Mouse (Mus musculus) T-cell, adult 2 months (primary cell): ENCODE measurements around the gene Slc1a2.

ENCODE experiments used
- DNase-seq: peaks from one replicate; pipeline ENCODE4 v3.0.0; 2022; ENCODE audit warnings: low spot score

Slc1a2 gene

GRCm38 (mm10) chr2:102763991-102764390 lies 105.5 kb downstream of the Slc1a2 start:
- DNase-seq = no peak

GRCm38 (mm10) chr2:102764602-102765374 lies 106.3 kb downstream of the Slc1a2 start:
- DNase-seq = no peak

GRCm38 (mm10) chr2:102768267-102768666 lies 109.8 kb downstream of the Slc1a2 start:
- DNase-seq = no peak

- no peak for DNase-seq
These were observed 112.8 kb downstream of the Slc1a2 start for GRCm38 (mm10) chr2:102771304-102771703.

GRCm38 (mm10) chr2:102772276-102772675 lies 113.8 kb downstream of the Slc1a2 start:
- DNase-seq = no peak

GRCm38 (mm10) chr2:102774700-102775099 lies 116.2 kb downstream of the Slc1a2 start:
- DNase-seq = no peak

- no peak for DNase-seq
These were observed 117.1 kb downstream of the Slc1a2 start for GRCm38 (mm10) chr2:102775561-102775960.

- no peak for DNase-seq
These were observed 119.7 kb downstream of the Slc1a2 start for GRCm38 (mm10) chr2:102778208-102778607.

GRCm38 (mm10) chr2:102782751-102783150 lies 124.3 kb downstream of the Slc1a2 start:
- no peak for DNase-seq

- DNase-seq = no peak
These were observed 127.2 kb downstream of the Slc1a2 start for GRCm38 (mm10) chr2:102785696-102786095.

- DNase-seq = no peak
These were observed 133.2 kb downstream of the Slc1a2 start for GRCm38 (mm10) chr2:102791641-102792040.

GRCm38 (mm10) chr2:102792804-102793203 lies 134.3 kb downstream of the Slc1a2 start:
- no peak for DNase-seq

- no peak for DNase-seq
These were observed 136.6 kb downstream of the Slc1a2 start for GRCm38 (mm10) chr2:102795034-102795433.

- no peak for DNase-seq
These were observed 139.7 kb downstream of the Slc1a2 start for GRCm38 (mm10) chr2:102798149-102798548.

- DNase-seq = no peak
These were observed 143.4 kb downstream of the Slc1a2 start for GRCm38 (mm10) chr2:102801899-102802298.

- no peak for DNase-seq
These were observed 145.7 kb downstream of the Slc1a2 start for GRCm38 (mm10) chr2:102804109-102804508.

- no peak for DNase-seq
These were observed 146.8 kb downstream of the Slc1a2 start for GRCm38 (mm10) chr2:102805283-102805682.

- no peak for DNase-seq
These were observed 147.5 kb downstream of the Slc1a2 start for GRCm38 (mm10) chr2:102805761-102806496.

- no peak for DNase-seq
These were observed 149.2 kb downstream of the Slc1a2 start for GRCm38 (mm10) chr2:102807633-102808032.

GRCm38 (mm10) chr2:102809436-102809835 lies 151.0 kb downstream of the Slc1a2 start:
- no peak for DNase-seq

- DNase-seq = peak; percentile 10
These were observed 154.3 kb downstream of the Slc1a2 start for GRCm38 (mm10) chr2:102812756-102813155.

- no peak for DNase-seq
These were observed 156.9 kb downstream of the Slc1a2 start for GRCm38 (mm10) chr2:102815289-102815809.

- no peak for DNase-seq
These were observed 161.8 kb downstream of the Slc1a2 start for GRCm38 (mm10) chr2:102820225-102820711.
